Mouse (Mus musculus): ENCODE measurements around the gene Emg1. TPM values are rescaled to one million over a fixed set of nuclear protein-coding genes. Genes with fewer than 3 reads are reported as not detected.
A peak's percentile ranks its signal among the peaks of the same experiment; 100 is the strongest.

Emg1 gene
- polyA plus RNA-seq, 1 experiment: 95.2 TPM

GRCm38 (mm10) chr6:124702102-124702783, 9.7 kb downstream of the Emg1 start:
- DNase-seq (ENCODE audit: low read depth): no peak
- no peak for TF ChIP-seq POLR2A (IDR thresholded peaks at IDR 0.05; ENCODE audit: borderline replicate concordance, extremely low read depth, insufficient read depth, insufficient read length, poor library complexity, severe bottlenecking)
- no peak for TF ChIP-seq CTCF (IDR thresholded peaks at IDR 0.05; ENCODE audit: borderline replicate concordance, extremely low read depth, insufficient read depth, insufficient read length)

DNA sequence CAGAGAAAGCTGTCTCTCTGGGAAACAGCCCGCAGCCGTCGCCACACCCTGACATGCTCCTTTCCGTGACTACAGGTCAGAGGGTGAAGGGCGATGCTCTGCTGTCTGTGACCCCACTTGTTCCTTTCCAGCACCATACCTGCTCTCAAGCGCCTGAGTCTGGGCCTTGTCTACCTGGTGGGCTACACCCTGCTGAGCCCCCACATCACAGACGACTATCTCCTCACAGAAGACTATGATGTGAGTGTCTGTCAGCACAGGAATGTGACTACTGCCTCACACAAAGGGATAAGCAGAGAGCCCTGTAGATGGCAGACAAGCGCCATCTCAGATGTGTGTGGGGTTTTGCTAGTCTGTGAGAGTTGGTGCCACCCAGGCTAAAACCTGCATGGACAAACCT, 10.6 kb downstream of the Emg1 start:
- peak; percentile 40 for DNase-seq (ENCODE audit: low read depth)
- no peak for TF ChIP-seq POLR2A (IDR thresholded peaks at IDR 0.05; ENCODE audit: borderline replicate concordance, extremely low read depth, insufficient read depth, insufficient read length, poor library complexity, severe bottlenecking)
- TF ChIP-seq CTCF (IDR thresholded peaks at IDR 0.05; ENCODE audit: borderline replicate concordance, extremely low read depth, insufficient read depth, insufficient read length): no peak; the same call in 1 of the 2 replicates

DNA sequence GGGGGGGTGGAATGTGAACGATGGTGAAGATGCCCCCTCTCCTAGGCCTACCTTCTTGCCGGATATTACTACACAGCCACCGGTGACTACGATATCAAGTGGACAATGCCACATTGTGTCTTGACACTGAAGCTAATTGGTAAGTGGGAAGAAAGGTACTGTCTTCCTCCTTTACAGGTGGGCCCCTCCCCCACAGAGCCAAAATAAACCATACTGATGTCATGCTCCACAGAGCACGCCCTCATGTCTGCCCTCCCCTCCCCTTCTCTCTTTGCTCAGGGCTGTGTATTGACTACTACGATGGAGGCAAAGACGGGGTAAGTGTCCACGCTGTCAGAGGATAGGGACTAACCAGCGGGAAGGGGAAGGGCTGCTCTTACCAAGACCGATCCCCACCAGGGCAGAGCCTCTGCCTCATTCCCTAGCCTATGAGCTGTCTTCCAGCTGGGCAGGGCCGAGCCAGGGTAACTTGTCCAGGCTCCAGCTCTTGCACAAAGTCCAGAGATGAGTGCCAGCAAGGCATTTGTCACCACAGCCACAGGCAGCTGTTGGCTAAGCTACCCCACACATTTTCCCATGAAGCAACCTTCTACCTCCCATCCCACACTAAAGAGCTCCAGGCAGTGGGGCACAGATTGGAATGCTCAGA, 11.9 kb downstream of the Emg1 start:
- DNase-seq (ENCODE audit: low read depth): no peak
- TF ChIP-seq CTCF (IDR thresholded peaks at IDR 0.05; ENCODE audit: borderline replicate concordance, extremely low read depth, insufficient read depth, insufficient read length): no peak
- no peak for TF ChIP-seq POLR2A (IDR thresholded peaks at IDR 0.05; ENCODE audit: borderline replicate concordance, extremely low read depth, insufficient read depth, insufficient read length, poor library complexity, severe bottlenecking)

DNA sequence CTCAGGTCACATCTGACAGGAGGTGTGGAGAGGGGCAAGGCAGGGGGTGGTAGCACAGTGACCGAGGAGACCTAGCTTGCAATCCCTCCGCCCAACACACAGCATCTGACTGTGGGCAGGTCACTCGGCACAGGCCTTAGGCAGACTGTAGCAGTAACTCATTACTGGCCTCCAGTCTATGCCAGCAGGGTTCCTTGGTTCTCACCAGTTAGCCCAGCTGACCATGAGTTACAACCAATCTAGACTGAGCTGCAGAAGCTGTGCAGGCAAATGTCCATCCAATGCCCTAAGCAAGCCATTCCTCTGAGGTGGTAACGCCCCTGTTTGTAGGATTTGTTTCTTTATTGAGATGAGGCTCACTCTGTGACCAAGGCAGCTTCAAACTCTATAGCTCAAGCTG, 12.6 kb downstream of the Emg1 start:
- TF ChIP-seq CTCF (IDR thresholded peaks at IDR 0.05; ENCODE audit: borderline replicate concordance, extremely low read depth, insufficient read depth, insufficient read length): no peak
- no peak for TF ChIP-seq POLR2A (IDR thresholded peaks at IDR 0.05; ENCODE audit: borderline replicate concordance, extremely low read depth, insufficient read depth, insufficient read length, poor library complexity, severe bottlenecking)
- no peak for DNase-seq (ENCODE audit: low read depth)

DNA sequence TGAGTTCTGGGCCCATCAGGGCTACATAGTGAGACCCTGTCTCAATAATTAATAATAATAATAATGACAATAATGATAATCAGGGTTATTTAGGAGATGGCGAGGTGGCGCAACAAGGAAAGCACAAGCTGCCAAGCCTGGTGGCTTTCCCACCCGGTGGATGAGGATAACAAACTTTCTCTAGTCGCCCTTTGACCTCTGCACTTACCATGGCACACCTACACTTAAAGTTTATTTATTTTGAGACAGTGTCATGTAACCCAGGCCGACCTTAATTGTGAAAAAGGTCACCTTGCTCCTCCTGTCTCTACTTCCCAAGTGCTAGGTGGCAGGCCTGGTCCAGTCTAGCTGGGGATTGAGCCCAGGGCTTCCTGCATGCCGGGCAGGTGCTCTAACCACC, 13.2 kb downstream of the Emg1 start:
- TF ChIP-seq CTCF (IDR thresholded peaks at IDR 0.05; ENCODE audit: borderline replicate concordance, extremely low read depth, insufficient read depth, insufficient read length) (no peak), POLR2A (IDR thresholded peaks at IDR 0.05; ENCODE audit: borderline replicate concordance, extremely low read depth, insufficient read depth, insufficient read length, poor library complexity, severe bottlenecking) (no peak)
- no peak for DNase-seq (ENCODE audit: low read depth)

DNA sequence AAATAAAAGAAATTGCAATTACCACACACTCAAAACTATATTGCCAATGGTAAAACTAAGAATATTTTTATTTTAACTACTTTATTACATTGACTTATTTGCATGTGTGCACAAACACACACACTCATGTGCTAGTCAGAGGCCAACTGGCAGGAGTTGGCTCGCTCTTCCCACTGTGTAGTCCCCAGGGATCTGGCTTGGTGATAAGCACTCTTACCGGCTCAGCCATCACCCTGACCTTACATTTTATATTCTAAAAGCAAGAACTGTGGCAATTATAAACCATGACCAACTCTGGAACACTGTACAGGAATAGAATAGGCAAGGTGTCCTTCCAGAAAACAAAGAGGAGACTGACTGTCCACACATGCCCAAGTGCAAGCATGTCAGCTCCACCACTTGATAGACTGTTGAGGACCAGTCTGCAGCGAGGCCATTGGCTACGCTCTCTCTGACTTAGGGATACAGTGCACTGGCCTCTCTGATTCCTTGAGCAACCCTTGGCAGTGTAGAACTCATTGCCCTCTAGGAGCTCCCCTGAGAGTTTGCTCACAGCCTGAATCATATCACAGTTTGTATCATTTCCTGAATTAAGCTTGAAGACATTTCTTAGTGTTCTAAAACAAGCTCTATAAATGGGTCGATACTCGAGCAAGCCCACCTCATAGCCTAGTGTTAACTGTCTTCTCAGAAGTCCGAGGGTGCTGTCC, 15.4 kb downstream of the Emg1 start:
- DNase-seq (ENCODE audit: low read depth): no peak
- TF ChIP-seq CTCF (IDR thresholded peaks at IDR 0.05; ENCODE audit: borderline replicate concordance, extremely low read depth, insufficient read depth, insufficient read length): no peak
- TF ChIP-seq POLR2A (IDR thresholded peaks at IDR 0.05; ENCODE audit: borderline replicate concordance, extremely low read depth, insufficient read depth, insufficient read length, poor library complexity, severe bottlenecking): no peak

DNA sequence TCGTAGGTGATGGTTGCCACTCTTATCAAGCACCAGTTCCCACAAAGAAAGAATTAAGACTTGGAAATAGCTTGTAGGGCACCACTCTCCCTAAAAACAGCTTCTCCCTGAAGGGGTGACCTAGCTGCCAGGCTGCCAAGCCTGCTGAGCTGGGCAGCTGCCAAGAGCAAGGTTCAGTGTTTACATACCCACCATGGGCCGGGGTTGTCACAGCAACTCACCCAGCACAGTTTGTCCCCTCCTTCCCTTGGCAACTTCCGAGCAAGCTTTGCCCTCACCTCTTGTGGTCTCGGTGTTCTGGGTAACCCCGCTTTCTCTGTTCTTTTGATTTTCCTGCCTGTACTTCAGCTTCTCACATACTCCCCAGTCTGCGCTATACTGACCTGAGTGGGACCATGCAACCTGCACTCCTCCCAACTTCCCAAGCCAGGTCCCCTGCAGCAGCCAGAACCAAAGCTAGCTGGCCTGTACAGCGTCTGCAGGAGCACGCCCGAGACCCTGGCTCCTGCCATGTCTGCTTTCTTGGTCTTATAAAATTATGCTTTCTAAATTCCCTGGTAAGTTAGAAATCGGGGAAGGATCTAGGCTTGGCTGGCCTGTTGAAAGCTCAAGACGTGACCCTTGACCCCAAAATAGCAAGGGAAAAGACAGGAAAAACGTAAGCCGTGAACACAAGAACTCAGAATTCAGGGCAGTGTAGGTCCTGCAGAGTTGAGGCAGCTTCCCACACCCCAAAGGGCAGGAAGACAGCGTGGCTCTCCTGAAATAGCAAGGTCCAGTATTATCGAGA, 17.6 kb downstream of the Emg1 start:
- DNase-seq (ENCODE audit: low read depth): peak; percentile 86
- TF ChIP-seq POLR2A (IDR thresholded peaks at IDR 0.05; ENCODE audit: borderline replicate concordance, extremely low read depth, insufficient read depth, insufficient read length, poor library complexity, severe bottlenecking) (no peak), CTCF (IDR thresholded peaks at IDR 0.05; ENCODE audit: borderline replicate concordance, extremely low read depth, insufficient read depth, insufficient read length) (no peak)

- no peak for DNase-seq (ENCODE audit: low read depth)
- TF ChIP-seq POLR2A (IDR thresholded peaks at IDR 0.05; ENCODE audit: borderline replicate concordance, extremely low read depth, insufficient read depth, insufficient read length, poor library complexity, severe bottlenecking) (no peak), CTCF (IDR thresholded peaks at IDR 0.05; ENCODE audit: borderline replicate concordance, extremely low read depth, insufficient read depth, insufficient read length) (no peak)
Measured at GRCm38 (mm10) chr6:124693243-124693981, 18.6 kb downstream of the Emg1 start.

- TF ChIP-seq CTCF (IDR thresholded peaks at IDR 0.05; ENCODE audit: borderline replicate concordance, extremely low read depth, insufficient read depth, insufficient read length) (no peak), POLR2A (IDR thresholded peaks at IDR 0.05; ENCODE audit: borderline replicate concordance, extremely low read depth, insufficient read depth, insufficient read length, poor library complexity, severe bottlenecking) (no peak)
- no peak for DNase-seq (ENCODE audit: low read depth)
Measured at GRCm38 (mm10) chr6:124690517-124690916, 21.5 kb downstream of the Emg1 start.

DNA sequence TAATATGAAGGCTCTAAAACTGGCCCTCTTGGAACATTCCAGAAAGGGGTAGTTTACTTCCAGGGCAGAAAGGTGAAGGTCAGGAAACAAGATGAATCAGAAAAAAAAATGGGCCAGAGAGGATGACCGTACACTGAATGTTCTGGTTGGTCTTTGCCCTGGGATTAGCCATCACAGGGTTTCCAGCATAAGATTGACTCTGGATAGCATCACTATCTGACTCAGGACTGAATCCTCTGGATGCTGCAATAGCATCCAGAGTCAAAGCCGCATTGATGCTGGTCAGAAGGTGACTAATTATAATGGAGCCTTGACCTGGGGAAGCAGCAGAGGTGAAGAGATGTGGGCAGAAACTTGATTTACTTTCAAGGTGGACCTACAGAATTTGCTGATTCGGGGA, 23.0 kb downstream of the Emg1 start:
- no peak for DNase-seq (ENCODE audit: low read depth)
- TF ChIP-seq CTCF (IDR thresholded peaks at IDR 0.05; ENCODE audit: borderline replicate concordance, extremely low read depth, insufficient read depth, insufficient read length) (no peak), POLR2A (IDR thresholded peaks at IDR 0.05; ENCODE audit: borderline replicate concordance, extremely low read depth, insufficient read depth, insufficient read length, poor library complexity, severe bottlenecking) (no peak)
